In the genomic region with DNA sequence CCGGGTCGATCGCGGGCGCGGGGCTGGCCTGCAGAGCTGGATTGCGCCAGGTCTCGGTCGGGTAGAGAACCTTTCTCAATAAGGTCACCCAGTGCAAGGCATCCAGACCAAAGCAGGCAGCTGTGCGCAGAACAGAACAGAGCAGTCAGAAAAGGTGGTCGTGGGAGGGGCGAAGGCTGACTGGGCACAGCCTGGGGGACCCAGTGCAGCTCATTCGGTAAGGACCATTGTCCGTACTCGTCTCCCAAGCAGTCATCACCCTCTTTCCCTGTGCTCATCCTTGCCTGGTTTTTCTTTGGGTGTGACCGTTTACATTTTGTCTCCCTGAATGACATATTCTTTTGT, we compare ENCODE assay signal across 8 mouse cellular contexts. TPM values are rescaled to one million over a fixed set of nuclear protein-coding genes. Genes with fewer than 3 reads are reported as not detected.
DNase-seq lines count a peak whose midpoint lies in the region; ATAC-seq and TF ChIP-seq lines count a peak whose summit lies in the region.

No protein-coding gene starts in this region.

- no peak overlapping the region; the same call in 1 of the 2 replicates for H3K9ac ChIP-seq in liver, embryonic 12.5 days
- H3K9ac ChIP-seq in stomach, postnatal 0 days (ENCODE audit: low read length): peak overlapping the region; percentile 53

- peaks cover 41% of the 10 kb centered on the region for H3K4me1 ChIP-seq in liver, embryonic 12.5 days
- peaks cover 6% of the 10 kb centered on the region for H3K4me1 ChIP-seq in stomach, postnatal 0 days (replicated peaks; ENCODE audit: control insufficient read depth, insufficient read depth)

- no peak for DNase-seq in frontal cortex, postnatal 10 days (ENCODE audit: low spot score in 2 of 2)
- DNase-seq in right cerebral cortex, postnatal 14 days: peak; percentile 41
- DNase-seq in right cerebral cortex, postnatal 25 days: no peak
- no peak for DNase-seq in stomach, postnatal 0 days (ENCODE audit: low spot score)
- no peak for DNase-seq in cerebellum, adult 8-10 months

- no peak overlapping the region for H3K27ac ChIP-seq in liver, embryonic 12.5 days
- H3K27ac ChIP-seq in stomach, postnatal 0 days (replicated peaks): no peak overlapping the region

- peak; percentile 7; the same call in 1 of the 2 replicates for ATAC-seq in frontal cortex, adult (ENCODE audit: low TSS enrichment)
- ATAC-seq in liver, embryonic 12.5 days: peak; percentile 13; the same call in 1 of the 2 replicates
- 0 out of 2 replicates have a peak, but pooled peaks have one; percentile 3 for ATAC-seq in stomach, postnatal 0 days (ENCODE audit: low FRiP score, low TSS enrichment)
- ATAC-seq in erythroid progenitor cell, adult 5-6 weeks (replicated peaks; ENCODE audit: low FRiP score, poor library complexity, severe bottlenecking): no peak

- peak overlapping the region; percentile 73 for H3K4me3 ChIP-seq in liver, embryonic 12.5 days
- H3K4me3 ChIP-seq in stomach, postnatal 0 days (ENCODE audit: low read depth, low read length): peak overlapping the region; percentile 39

- no peaks in the 10 kb centered on the region for H3K9me3 ChIP-seq in liver, embryonic 12.5 days (replicated peaks)
- no peaks in the 10 kb centered on the region for H3K9me3 ChIP-seq in stomach, postnatal 0 days (ENCODE audit: control insufficient read depth, low read length)

- peak overlapping the region; percentile 97 for H3K4me2 ChIP-seq in liver, embryonic 12.5 days
- H3K4me2 ChIP-seq in stomach, postnatal 0 days (replicated peaks; ENCODE audit: low read depth): peak overlapping the region; percentile 93

- H3K27me3 ChIP-seq in liver, embryonic 12.5 days (replicated peaks): peaks cover 38% of the 10 kb centered on the region
- H3K27me3 ChIP-seq in stomach, postnatal 0 days (ENCODE audit: control insufficient read depth, insufficient read depth, low read length): no peaks in the 10 kb centered on the region

- no peaks in the 10 kb centered on the region for H3K36me3 ChIP-seq in liver, embryonic 12.5 days
- no peaks in the 10 kb centered on the region for H3K36me3 ChIP-seq in stomach, postnatal 0 days (ENCODE audit: control insufficient read depth, insufficient read depth, low read length)

- WGBS in liver, embryonic 12.5 days (ENCODE audit: insufficient replicate concordance): 9% methylated on average over 16 of the region's 16 CpGs
- 9% methylated on average over 16 of the region's 16 CpGs for WGBS in stomach, postnatal 0 days

- no peak for TF ChIP-seq CTCF in stomach, postnatal 0 days (IDR thresholded peaks at IDR 0.05; ENCODE audit: low read depth)

- no peak for TF ChIP-seq EP300 in stomach, postnatal 0 days (optimal IDR thresholded peaks at IDR 0.05)

RNA-seq across cellular contexts. Expression of gene Plxna1, which starts 0.7 kb away (rescaled TPM):
- 6.7 and 7.2 TPM in 2 replicates for polyA plus RNA-seq in liver, embryonic 12.5 days (2016; fragmentation: Nextera tagmentation; extraction: Ambion mirVana)
- 10.3 and 11.5 TPM in 2 replicates for polyA plus RNA-seq in stomach, postnatal 0 days (2015; fragmentation: Nextera tagmentation; extraction: Ambion mirVana)
- total RNA-seq in erythroid progenitor cell, adult 5-6 weeks (2015; ENCODE audit: low replicate concordance): 2.9 and 4.6 TPM in 2 replicates
- total RNA-seq in erythroid progenitor cell, adult 5-6 weeks (2017; ENCODE audit: low replicate concordance): 0.30 and 5.3 TPM in 2 replicates
